Mouse (Mus musculus) stomach, adult 2 months (tissue): ENCODE data around the gene Vmn2r45. TPM values are rescaled to one million over a fixed set of nuclear protein-coding genes. Genes with fewer than 3 reads are reported as not detected.

Experiments used
- polyA plus RNA-seq: library from polyadenylated mRNA; depleted of rRNA; stranded (reverse); fragments of >200 nt; gene quantifications from 2 replicates; pipeline ENCODE4 v1.2.3, GENCODE M21; 2012; rRNA removed

The Vmn2r45 gene
- not detected in 2 replicates for polyA plus RNA-seq

GRCm38 (mm10) chr7:8488975-8489374 is at the start of gene Vmn2r45:
TSS of gene Vmn2r45 (minus strand) at chr7:8489075.

Other genes starting within 250 kb of the Vmn2r45 start
- gene Vmn2r43, start 228.5 kb downstream of the Vmn2r45 start, polyA plus RNA-seq = not detected in 2 replicates
- not detected in 2 replicates for gene Vmn2r44, start 105.7 kb downstream of the Vmn2r45 start, polyA plus RNA-seq